Mouse (Mus musculus) midbrain, embryonic 14.5 days (tissue): ENCODE data around the gene Tcam1. TPM values are rescaled to one million over a fixed set of nuclear protein-coding genes. Genes with fewer than 3 reads are reported as not detected.

Experiments used
- ATAC-seq: fragments of 200-750 bp; cut with Nextera tagmentation; 2 replicates; pipeline ENCODE4 v1.8.0; 2017; ENCODE audit warnings: moderate number of reproducible peaks, moderate library complexity; ENCODE audit not compliant: low FRiP score, low TSS enrichment
- DNase-seq: peaks from one replicate; pipeline ENCODE4 v3.0.0-alpha.2; 2015
- H3K27ac ChIP-seq: fragments of 300-500 bp; sonication (generic); replicated peaks from 2 replicates; pipeline ENCODE4 v1.5.1; 2014; ENCODE audit warnings: mild to moderate bottlenecking, low read depth, low read length, moderate library complexity
- H3K27me3 ChIP-seq: fragments of 300-500 bp; sonication (generic); 2 replicates; pipeline ENCODE4 v1.6.1; 2014; ENCODE audit warnings: low read length, control low read depth, mixed read lengths; ENCODE audit not compliant: control insufficient read depth, insufficient read depth
- H3K36me3 ChIP-seq: fragments of 300-500 bp; sonication (generic); 2 replicates; pipeline ENCODE4 v1.6.1; 2014; ENCODE audit warnings: low read length, control low read depth; ENCODE audit not compliant: control insufficient read depth, insufficient read depth
- H3K4me1 ChIP-seq: fragments of 300-500 bp; sonication (generic); 2 replicates; pipeline ENCODE4 v1.6.1; 2014; ENCODE audit warnings: mild to moderate bottlenecking, antibody characterized with exemption, low read length, control low read depth; ENCODE audit not compliant: control insufficient read depth, insufficient read depth
- H3K4me2 ChIP-seq: fragments of 300-500 bp; sonication (generic); 2 replicates; pipeline ENCODE4 v1.6.1; 2014; ENCODE audit warnings: mild to moderate bottlenecking, low read length, moderate library complexity
- H3K4me3 ChIP-seq: fragments of 300-500 bp; sonication (generic); replicated peaks from 2 replicates; pipeline ENCODE4 v1.5.1; 2014; ENCODE audit warnings: low read depth, low read length
- H3K9ac ChIP-seq: fragments of 300-500 bp; sonication (generic); replicated peaks from 2 replicates; pipeline ENCODE4 v1.6.1; 2014; ENCODE audit warnings: mild to moderate bottlenecking, low read length, moderate library complexity
- H3K9me3 ChIP-seq: fragments of 300-500 bp; sonication (generic); 2 replicates; pipeline ENCODE4 v1.6.1; 2016; ENCODE audit warnings: low read length, control low read depth, mixed read lengths; ENCODE audit not compliant: control insufficient read depth
- WGBS: fragments of 180-500 bp; shearing (Covaris S2); extraction: QIAGEN DNeasy Blood & Tissue Kit; methylation state at CpG from one replicate; pipeline ENCODE4 v1.1.7; 2014; 5-methylcytosine and 5-hydroxymethylcytosine counted together
- polyA plus RNA-seq: library from polyadenylated mRNA; unstranded; fragments of >200 nt; fragmentation: Nextera tagmentation; extraction: Ambion mirVana; gene quantifications from 2 replicates; pipeline ENCODE4 v1.2.1, GENCODE M21; 2014

The Tcam1 gene
- polyA plus RNA-seq, 1 experiment from 2014 or later = 0.12 TPM

- H3K4me2 ChIP-seq = no peak overlapping the region
- H3K4me1 ChIP-seq = no peaks in the 10 kb centered on the region
- no peak for ATAC-seq
- peak; percentile 72 for DNase-seq
- no peak overlapping the region for H3K27ac ChIP-seq
- H3K36me3 ChIP-seq = no peaks in the 10 kb centered on the region
- 16% methylated on average over 2 of the region's 2 CpGs for WGBS
- no peaks in the 10 kb centered on the region for H3K9me3 ChIP-seq
- H3K9ac ChIP-seq = no peak overlapping the region
- H3K27me3 ChIP-seq = no peaks in the 10 kb centered on the region
- H3K4me3 ChIP-seq = no peak overlapping the region
These were observed 26.2 kb downstream of the Tcam1 start for GRCm38 (mm10) chr11:106302634-106303033.

- Histone ChIP-seq H3K9me3 (no peaks in the 10 kb centered on the region), H3K4me3 (no peak overlapping the region), H3K27me3 (no peaks in the 10 kb centered on the region), H3K4me2 (no peak overlapping the region), H3K9ac (no peak overlapping the region), H3K36me3 (no peaks in the 10 kb centered on the region), H3K27ac (no peak overlapping the region), H3K4me1 (no peaks in the 10 kb centered on the region)
- DNase-seq (no peak), ATAC-seq (no peak)
- 86% methylated on average over 10 of the region's 10 CpGs for WGBS
These were observed 29.0 kb downstream of the Tcam1 start for GRCm38 (mm10) chr11:106305348-106306064.

- Histone ChIP-seq H3K27ac (no peak overlapping the region), H3K36me3 (no peaks in the 10 kb centered on the region), H3K4me3 (no peak overlapping the region), H3K4me2 (no peak overlapping the region), H3K9ac (no peak overlapping the region), H3K9me3 (no peaks in the 10 kb centered on the region), H3K4me1 (no peaks in the 10 kb centered on the region), H3K27me3 (no peaks in the 10 kb centered on the region)
- WGBS = 93% methylated on average over 3 of the region's 3 CpGs
- DNase-seq (no peak), ATAC-seq (no peak)
These were observed 29.6 kb downstream of the Tcam1 start for GRCm38 (mm10) chr11:106306065-106306385.

GRCm38 (mm10) chr11:106306758-106307157 lies 30.3 kb downstream of the Tcam1 start:
- no peaks in the 10 kb centered on the region for H3K4me1 ChIP-seq
- H3K27me3 ChIP-seq = no peaks in the 10 kb centered on the region
- H3K9ac ChIP-seq = no peak overlapping the region
- H3K36me3 ChIP-seq = no peaks in the 10 kb centered on the region
- no peak overlapping the region for H3K4me3 ChIP-seq
- H3K4me2 ChIP-seq = no peak overlapping the region
- H3K9me3 ChIP-seq = no peaks in the 10 kb centered on the region
- WGBS = 84% methylated on average over 9 of the region's 9 CpGs
- H3K27ac ChIP-seq = no peak overlapping the region
- no peak for DNase-seq
- ATAC-seq = no peak

- no peak overlapping the region for H3K27ac ChIP-seq
- H3K4me3 ChIP-seq = no peak overlapping the region
- no peaks in the 10 kb centered on the region for H3K4me1 ChIP-seq
- H3K4me2 ChIP-seq = no peak overlapping the region
- no peaks in the 10 kb centered on the region for H3K36me3 ChIP-seq
- ATAC-seq (no peak), DNase-seq (no peak)
- H3K27me3 ChIP-seq = no peaks in the 10 kb centered on the region
- no peak overlapping the region for H3K9ac ChIP-seq
- no peaks in the 10 kb centered on the region for H3K9me3 ChIP-seq
- 84% methylated on average over 5 of the region's 5 CpGs for WGBS
These were observed 31.0 kb downstream of the Tcam1 start for GRCm38 (mm10) chr11:106307432-106307831.

GRCm38 (mm10) chr11:106308162-106308561 lies 31.7 kb downstream of the Tcam1 start:
- Histone ChIP-seq H3K36me3 (no peaks in the 10 kb centered on the region), H3K4me3 (no peak overlapping the region), H3K4me2 (no peak overlapping the region), H3K9me3 (no peaks in the 10 kb centered on the region), H3K9ac (no peak overlapping the region), H3K27ac (no peak overlapping the region), H3K27me3 (no peaks in the 10 kb centered on the region), H3K4me1 (no peaks in the 10 kb centered on the region)
- ATAC-seq = no peak
- 88% methylated on average over 11 of the region's 11 CpGs for WGBS
- no peak for DNase-seq

- H3K4me2 ChIP-seq = no peak overlapping the region
- no peaks in the 10 kb centered on the region for H3K27me3 ChIP-seq
- no peak overlapping the region for H3K4me3 ChIP-seq
- DNase-seq (no peak), ATAC-seq (no peak)
- WGBS = 72% methylated on average over 5 of the region's 5 CpGs
- H3K4me1 ChIP-seq = no peaks in the 10 kb centered on the region
- H3K27ac ChIP-seq = no peak overlapping the region
- no peaks in the 10 kb centered on the region for H3K9me3 ChIP-seq
- no peaks in the 10 kb centered on the region for H3K36me3 ChIP-seq
- no peak overlapping the region for H3K9ac ChIP-seq
These were observed 33.7 kb downstream of the Tcam1 start for GRCm38 (mm10) chr11:106310123-106310522.

GRCm38 (mm10) chr11:106313533-106313932 lies 37.1 kb downstream of the Tcam1 start:
- DNase-seq = no peak
- Histone ChIP-seq H3K4me1 (no peaks in the 10 kb centered on the region), H3K36me3 (no peaks in the 10 kb centered on the region), H3K27me3 (no peaks in the 10 kb centered on the region), H3K4me3 (no peak overlapping the region), H3K27ac (no peak overlapping the region), H3K9ac (no peak overlapping the region), H3K9me3 (no peaks in the 10 kb centered on the region), H3K4me2 (no peak overlapping the region)
- WGBS = 80% methylated on average over 5 of the region's 5 CpGs
- ATAC-seq = no peak

GRCm38 (mm10) chr11:106314333-106314812 lies 37.9 kb downstream of the Tcam1 start, which contains the start of gene Cd79b:
Cd79b (minus strand) TSS chr11:106314762.
- Histone ChIP-seq H3K9ac (no peak within 1 kb of the TSS), H3K27ac (no peak within 1 kb of the TSS), H3K4me2 (no peak within 1 kb of the TSS), H3K36me3 (no peaks in the 10 kb centered on the region), H3K4me3 (no peak within 1 kb of the TSS), H3K9me3 (no peaks in the 10 kb centered on the region), H3K4me1 (no peaks in the 10 kb centered on the region), H3K27me3 (no peaks in the 10 kb centered on the region)
- ATAC-seq (no peak), DNase-seq (no peak)
- 79% methylated on average over 9 of the region's 9 CpGs for WGBS
